Mouse (Mus musculus): ENCODE measurements around the gene Gpr182. TPM values are rescaled to one million over a fixed set of nuclear protein-coding genes. Genes with fewer than 3 reads are reported as not detected.
A peak's percentile ranks its signal among the peaks of the same experiment; 100 is the strongest.

The Gpr182 gene
- total and polyA plus RNA-seq, 3 experiments = 0.13 TPM; not detected in 2

DNA sequence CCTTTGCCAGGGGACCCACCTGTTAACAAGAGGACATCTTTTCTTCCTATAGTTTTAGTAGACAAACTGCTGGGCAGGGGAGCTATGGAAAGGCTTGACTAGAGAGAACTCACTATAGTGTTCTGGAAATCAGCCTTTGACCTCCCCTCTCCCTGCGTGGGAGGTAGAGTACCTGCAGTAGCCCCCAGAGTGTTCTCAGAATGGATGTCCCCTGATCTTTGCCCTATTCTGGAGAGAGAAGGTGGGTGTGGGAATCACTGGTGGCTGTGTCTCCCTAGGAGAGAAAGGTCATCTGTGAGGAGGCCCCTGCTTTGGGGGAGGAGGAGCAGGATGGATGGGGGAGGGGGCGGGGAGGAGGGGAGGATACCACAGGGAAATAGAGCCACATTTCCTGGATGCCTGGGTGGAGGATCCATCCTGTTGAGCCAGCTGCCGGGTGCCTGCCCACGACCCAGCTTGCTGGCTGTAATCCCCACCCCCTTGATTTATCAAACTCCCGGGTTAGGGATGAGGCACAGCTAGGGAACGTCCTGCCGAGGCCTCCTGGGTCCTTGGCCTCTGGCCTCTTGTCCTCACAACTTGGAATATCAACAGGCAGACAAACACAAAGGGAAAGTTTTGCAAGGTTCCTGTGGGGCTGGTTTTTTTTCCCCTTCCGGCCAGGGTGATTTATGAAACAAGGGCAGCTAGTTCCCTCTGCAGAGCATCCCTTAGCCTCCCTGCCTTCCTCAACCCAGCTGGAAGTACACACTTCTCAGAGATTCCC lies 2.5 kb downstream of the Gpr182 start:
- H3K9me3 ChIP-seq (replicated peaks; ENCODE audit: low read length) = no peaks in the 10 kb centered on the region
- no peak for TF ChIP-seq POLR2A (IDR thresholded peaks at IDR 0.05; ENCODE audit: low read depth, low read length)
- no peak for TF ChIP-seq SIN3A (IDR thresholded peaks at IDR 0.05; ENCODE audit: low read length)
- TF ChIP-seq JUND (conservative IDR thresholded peaks at IDR 0.05; ENCODE audit: low read depth, low read length) = no peak
- no peak for TF ChIP-seq E2F4 (IDR thresholded peaks at IDR 0.05; ENCODE audit: insufficient replicate concordance, low read depth, low read length)
- TF ChIP-seq ELF1 (IDR thresholded peaks at IDR 0.05; ENCODE audit: low read depth, low read length) = no peak
- no peak overlapping the region for H3K4me2 ChIP-seq (ENCODE audit: insufficient read depth, low read depth, poor library complexity, severe bottlenecking)
- dilution Hi-C loops (cut with MboI; ENCODE audit: extremely low pct_ligation_motif_present, extremely low pct_unique_long_range_greater_than_20kb, low sequenced_read_pairs) (no loop called here), in situ Hi-C loops (cut with MboI; ENCODE audit: low pct_ligation_motif_present, low pct_unique_long_range_greater_than_20kb, low sequenced_read_pairs) (loop anchor here (25.0 kb wide), 1 partner anchor 188 kb away; no protein-coding TSS in a partner anchor)
- no peak overlapping the region for H3K27ac ChIP-seq (ENCODE audit: insufficient read depth, low read depth)
- H3K9ac ChIP-seq (ENCODE audit: insufficient read depth, low read depth) = no peak overlapping the region
- H3K36me3 ChIP-seq (replicated peaks in 1 of 2; ENCODE audit: control insufficient read depth in 1 of 2, insufficient read depth in 1 of 2, low read length in 1 of 2) = peaks cover 4 to 34% of the 10 kb centered on the region in 2 experiments
- no peak overlapping the region for H3K4me3 ChIP-seq (replicated peaks in 1 of 3; ENCODE audit: low read depth in 2 of 3, low read length in 2 of 3, poor library complexity in 1 of 3)
- no peak for DNase-seq (ENCODE audit: extremely low read depth)
- H3K4me1 ChIP-seq (ENCODE audit: control insufficient read depth in 1 of 2, insufficient read depth in 2 of 2) = peaks cover 5 to 20% of the 10 kb centered on the region in 2 experiments; a peak in 2 of 4 replicates
- no peaks in the 10 kb centered on the region for H3K27me3 ChIP-seq (replicated peaks)
- H3K79me2 ChIP-seq (replicated peaks; ENCODE audit: control insufficient read depth, extremely low read depth, insufficient read depth, poor library complexity, severe bottlenecking) = no peaks in the 10 kb centered on the region

- no peaks in the 10 kb centered on the region for H3K27me3 ChIP-seq (replicated peaks)
- H3K79me2 ChIP-seq (replicated peaks; ENCODE audit: control insufficient read depth, extremely low read depth, insufficient read depth, poor library complexity, severe bottlenecking) = no peaks in the 10 kb centered on the region
- H3K27ac ChIP-seq (ENCODE audit: insufficient read depth, low read depth) = no peak overlapping the region
- no peak for TF ChIP-seq USF2 (conservative IDR thresholded peaks at IDR 0.05; ENCODE audit: low read depth, low read length)
- no peak for TF ChIP-seq TBP (conservative IDR thresholded peaks at IDR 0.05; ENCODE audit: low read depth, low read length)
- no peak for TF ChIP-seq MAX (IDR thresholded peaks at IDR 0.05; ENCODE audit: low read length)
- TF ChIP-seq JUND (conservative IDR thresholded peaks at IDR 0.05; ENCODE audit: low read depth, low read length) = no peak
- no peak for TF ChIP-seq ZKSCAN1 (IDR thresholded peaks at IDR 0.05; ENCODE audit: borderline replicate concordance, low read depth, low read length)
- TF ChIP-seq SMC3 (IDR thresholded peaks at IDR 0.05; ENCODE audit: low read depth, low read length) = no peak
- TF ChIP-seq TCF12 (IDR thresholded peaks at IDR 0.05; ENCODE audit: low read depth, low read length) = no peak
- H3K4me1 ChIP-seq (ENCODE audit: control insufficient read depth in 1 of 2, insufficient read depth in 2 of 2) = peaks cover 5 to 20% of the 10 kb centered on the region in 2 experiments; a peak in 2 of 4 replicates
- no peak overlapping the region for H3K9ac ChIP-seq (ENCODE audit: insufficient read depth, low read depth)
- DNase-seq (ENCODE audit: extremely low read depth) = no peak
- H3K9me3 ChIP-seq (replicated peaks; ENCODE audit: low read length) = no peaks in the 10 kb centered on the region
- H3K4me3 ChIP-seq (replicated peaks in 1 of 3; ENCODE audit: low read depth in 2 of 3, low read length in 2 of 3, poor library complexity in 1 of 3) = no peak overlapping the region
- in situ Hi-C loops (cut with MboI; ENCODE audit: low pct_ligation_motif_present, low pct_unique_long_range_greater_than_20kb, low sequenced_read_pairs) = loop anchor here (25.0 kb wide), 1 partner anchor 190 kb away; no protein-coding TSS in a partner anchor
- peaks cover 22 to 52% of the 10 kb centered on the region in 2 experiments for H3K36me3 ChIP-seq (replicated peaks in 1 of 2; ENCODE audit: control insufficient read depth in 1 of 2, insufficient read depth in 1 of 2, low read length in 1 of 2)
- no peak overlapping the region for H3K4me2 ChIP-seq (ENCODE audit: insufficient read depth, low read depth, poor library complexity, severe bottlenecking)
- dilution Hi-C loops (cut with MboI; ENCODE audit: extremely low pct_ligation_motif_present, extremely low pct_unique_long_range_greater_than_20kb, low sequenced_read_pairs) = no loop called here
Measured at GRCm38 (mm10) chr10:127747254-127747653, 4.3 kb downstream of the Gpr182 start.

GRCm38 (mm10) chr10:127745886-127746285 lies 5.6 kb downstream of the Gpr182 start:
- in situ Hi-C loops (cut with MboI; ENCODE audit: low pct_ligation_motif_present, low pct_unique_long_range_greater_than_20kb, low sequenced_read_pairs) = loop anchor here (25.0 kb wide), 1 partner anchor 191 kb away; no protein-coding TSS in a partner anchor
- H3K4me3 ChIP-seq (replicated peaks in 1 of 3; ENCODE audit: low read depth in 2 of 3, low read length in 2 of 3, poor library complexity in 1 of 3) = no peak overlapping the region
- DNase-seq (ENCODE audit: extremely low read depth) = peak; percentile 27

More at GRCm38 (mm10) chr10:127745886-127746285, 5.6 kb downstream of the Gpr182 start:
- peaks cover 5 to 20% of the 10 kb centered on the region in 2 experiments; a peak in 2 of 4 replicates for H3K4me1 ChIP-seq (ENCODE audit: control insufficient read depth in 1 of 2, insufficient read depth in 2 of 2)
- dilution Hi-C loops (cut with MboI; ENCODE audit: extremely low pct_ligation_motif_present, extremely low pct_unique_long_range_greater_than_20kb, low sequenced_read_pairs) = no loop called here
- H3K27ac ChIP-seq (ENCODE audit: insufficient read depth, low read depth) = no peak overlapping the region
- peaks cover 32 to 63% of the 10 kb centered on the region in 2 experiments for H3K36me3 ChIP-seq (replicated peaks in 1 of 2; ENCODE audit: control insufficient read depth in 1 of 2, insufficient read depth in 1 of 2, low read length in 1 of 2)
- H3K9me3 ChIP-seq (replicated peaks; ENCODE audit: low read length) = no peaks in the 10 kb centered on the region
- TF ChIP-seq ETS1 (conservative IDR thresholded peaks at IDR 0.05; ENCODE audit: low read depth, low read length) (no peak), POLR2A (IDR thresholded peaks at IDR 0.05; ENCODE audit: low read depth, low read length) (no peak), SMC3 (IDR thresholded peaks at IDR 0.05; ENCODE audit: low read depth, low read length) (no peak), ZKSCAN1 (IDR thresholded peaks at IDR 0.05; ENCODE audit: borderline replicate concordance, low read depth, low read length) (no peak), NELFE (IDR thresholded peaks at IDR 0.05; ENCODE audit: low read depth, low read length) (no peak), MYC (IDR thresholded peaks at IDR 0.05; ENCODE audit: low read depth, low read length) (no peak), SIN3A (IDR thresholded peaks at IDR 0.05; ENCODE audit: low read length) (no peak), NRF1 (IDR thresholded peaks at IDR 0.05; ENCODE audit: low read depth, low read length) (no peak), ELF1 (IDR thresholded peaks at IDR 0.05; ENCODE audit: low read depth, low read length) (no peak), TBP (conservative IDR thresholded peaks at IDR 0.05; ENCODE audit: low read depth, low read length) (no peak), MAZ (IDR thresholded peaks at IDR 0.05; ENCODE audit: low read depth, low read length) (no peak), JUN (IDR thresholded peaks at IDR 0.05; ENCODE audit: insufficient read depth, low read depth, low read length) (no peak), USF2 (conservative IDR thresholded peaks at IDR 0.05; ENCODE audit: low read depth, low read length) (no peak), BHLHE40 (IDR thresholded peaks at IDR 0.05; ENCODE audit: low read depth, low read length) (no peak), HCFC1 (IDR thresholded peaks at IDR 0.05; ENCODE audit: low read depth, low read length) (no peak), E2F4 (IDR thresholded peaks at IDR 0.05; ENCODE audit: insufficient replicate concordance, low read depth, low read length) (no peak), ZNF384 (IDR thresholded peaks at IDR 0.05; ENCODE audit: low read depth, low read length) (no peak)
- H3K4me2 ChIP-seq (ENCODE audit: insufficient read depth, low read depth, poor library complexity, severe bottlenecking) = no peak overlapping the region
- H3K79me2 ChIP-seq (replicated peaks; ENCODE audit: control insufficient read depth, extremely low read depth, insufficient read depth, poor library complexity, severe bottlenecking) = no peaks in the 10 kb centered on the region
- H3K27me3 ChIP-seq (replicated peaks) = no peaks in the 10 kb centered on the region
- H3K9ac ChIP-seq (ENCODE audit: insufficient read depth, low read depth) = no peak overlapping the region
